Mouse (Mus musculus) olfactory bulb, adult 2 months (tissue): ENCODE results near the gene Dcun1d4.

Experiments used
- CTCF ChIP-seq: fragments of 200-500 bp; IDR thresholded peaks from 2 replicates; pipeline ENCODE4 v1.5.1; 2012; ENCODE audit warnings: low read depth, mild to moderate bottlenecking, low read length, moderate library complexity; ENCODE audit not compliant: insufficient read depth
- POLR2A ChIP-seq: fragments of 200-500 bp; IDR thresholded peaks from 2 replicates; pipeline ENCODE4 v1.6.1; 2012; ENCODE audit warnings: mild to moderate bottlenecking, low read depth, low read length, moderate library complexity; ENCODE audit not compliant: insufficient read depth

GRCm38 (mm10) chr5:73538586-73539298 is 57.9 kb downstream of the Dcun1d4 start:
- TF ChIP-seq POLR2A: no peak
- TF ChIP-seq CTCF: no peak
